Mouse (Mus musculus): ENCODE measurements around the gene Ndst2. TPM values are rescaled to one million over a fixed set of nuclear protein-coding genes. Genes with fewer than 3 reads are reported as not detected.

Ndst2 gene
- total and polyA plus RNA-seq, 3 experiments, result 72.2 to 227 (median 204) TPM

DNA sequence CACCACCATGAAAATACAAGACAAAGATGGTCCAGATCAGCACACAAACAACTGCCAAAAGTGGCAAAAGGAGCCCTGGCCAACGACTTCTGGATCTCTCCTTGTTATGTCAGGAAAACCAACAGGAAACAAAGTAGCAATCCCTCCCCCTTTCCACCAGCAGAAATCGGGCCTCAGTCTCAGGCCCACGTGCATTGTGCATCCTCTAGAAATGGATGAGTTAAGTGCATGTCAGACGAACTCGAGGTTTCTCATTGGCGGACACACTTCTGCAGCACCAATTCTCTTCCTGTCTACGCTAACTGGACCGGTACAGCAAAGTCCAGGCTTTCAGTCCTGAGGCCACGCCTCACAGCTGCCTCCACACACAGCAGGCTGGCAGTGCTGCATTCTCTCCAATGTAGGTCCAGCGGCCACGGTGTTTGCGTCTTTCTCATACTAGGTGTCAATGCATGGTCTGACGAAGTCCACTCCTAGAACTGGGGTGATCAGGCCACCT, 1.6 kb upstream of the Ndst2 start:
- peaks cover 76% of the 10 kb centered on the region for H3K36me3 ChIP-seq (replicated peaks)

DNA sequence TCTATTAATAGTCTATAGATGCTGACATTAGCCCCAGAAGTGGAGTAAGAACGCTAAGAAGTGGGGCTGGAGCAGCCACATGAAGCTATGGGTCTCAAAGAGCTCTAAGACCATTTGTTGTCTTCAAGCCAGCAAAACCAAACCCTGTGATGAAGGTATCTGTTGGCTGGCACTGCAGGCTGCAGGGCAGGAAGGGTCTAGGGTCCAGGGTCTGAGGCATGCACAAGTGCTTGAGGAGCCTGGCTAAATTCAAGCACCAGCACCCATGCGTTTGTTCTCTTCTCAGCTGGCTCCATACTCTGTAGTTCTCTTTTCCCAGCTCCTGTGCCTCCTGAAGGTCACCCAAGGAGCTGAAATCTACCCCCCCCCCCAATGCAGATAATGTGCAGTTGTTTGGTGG, 690 bp upstream of the Ndst2 start:
- no peak for DNase-seq (ENCODE audit: low spot score)
- H3K36me3 ChIP-seq (replicated peaks), result peaks cover 76% of the 10 kb centered on the region
- TF ChIP-seq GATA2 (IDR thresholded peaks at IDR 0.05; ENCODE audit: borderline replicate concordance, low read depth, low read length) (no peak), TAL1 (conservative IDR thresholded peaks at IDR 0.05; ENCODE audit: low read depth, low read length) (no peak), POLR2AphosphoS5 (IDR thresholded peaks at IDR 0.05; ENCODE audit: insufficient replicate concordance, low read depth, low read length) (no peak), CTCF (IDR thresholded peaks at IDR 0.05; ENCODE audit: low read depth, low read length) (no peak), GATA1 (IDR thresholded peaks at IDR 0.05; ENCODE audit: borderline replicate concordance, low read length) (no peak)
- no peaks in the 10 kb centered on the region for H3K9me3 ChIP-seq (replicated peaks)
- H3K4me3 ChIP-seq (ENCODE audit: low read depth, low read length), result peak overlapping the region; percentile 14; the same call in 1 of the 2 replicates
- H3K27me3 ChIP-seq (ENCODE audit: insufficient read depth, low read length), result no peaks in the 10 kb centered on the region
- no peak for ATAC-seq (ENCODE audit: extremely low read depth, insufficient number of reproducible peaks, low FRiP score, poor library complexity, severe bottlenecking)
- H3K4me1 ChIP-seq (ENCODE audit: insufficient read depth, low read depth, low read length), result peaks cover 58% of the 10 kb centered on the region

More for the DNA sequence above, 1.6 kb upstream of the Ndst2 start:
- TF ChIP-seq TAL1 (conservative IDR thresholded peaks at IDR 0.05; ENCODE audit: low read depth, low read length), result no peak
- TF ChIP-seq GATA1 (IDR thresholded peaks at IDR 0.05; ENCODE audit: borderline replicate concordance, low read length), result no peak
- no peak for TF ChIP-seq GATA2 (IDR thresholded peaks at IDR 0.05; ENCODE audit: borderline replicate concordance, low read depth, low read length)
- TF ChIP-seq POLR2AphosphoS5 (IDR thresholded peaks at IDR 0.05; ENCODE audit: insufficient replicate concordance, low read depth, low read length), result no peak
- no peak for TF ChIP-seq CTCF (IDR thresholded peaks at IDR 0.05; ENCODE audit: low read depth, low read length)
- Histone ChIP-seq H3K27me3 (ENCODE audit: insufficient read depth, low read length) (no peaks in the 10 kb centered on the region), H3K9me3 (replicated peaks) (no peaks in the 10 kb centered on the region), H3K4me3 (ENCODE audit: low read depth, low read length) (no peak overlapping the region), H3K4me1 (ENCODE audit: insufficient read depth, low read depth, low read length) (peaks cover 49% of the 10 kb centered on the region)
- ATAC-seq (ENCODE audit: extremely low read depth, insufficient number of reproducible peaks, low FRiP score, poor library complexity, severe bottlenecking) (no peak), DNase-seq (ENCODE audit: low spot score) (no peak)

DNA sequence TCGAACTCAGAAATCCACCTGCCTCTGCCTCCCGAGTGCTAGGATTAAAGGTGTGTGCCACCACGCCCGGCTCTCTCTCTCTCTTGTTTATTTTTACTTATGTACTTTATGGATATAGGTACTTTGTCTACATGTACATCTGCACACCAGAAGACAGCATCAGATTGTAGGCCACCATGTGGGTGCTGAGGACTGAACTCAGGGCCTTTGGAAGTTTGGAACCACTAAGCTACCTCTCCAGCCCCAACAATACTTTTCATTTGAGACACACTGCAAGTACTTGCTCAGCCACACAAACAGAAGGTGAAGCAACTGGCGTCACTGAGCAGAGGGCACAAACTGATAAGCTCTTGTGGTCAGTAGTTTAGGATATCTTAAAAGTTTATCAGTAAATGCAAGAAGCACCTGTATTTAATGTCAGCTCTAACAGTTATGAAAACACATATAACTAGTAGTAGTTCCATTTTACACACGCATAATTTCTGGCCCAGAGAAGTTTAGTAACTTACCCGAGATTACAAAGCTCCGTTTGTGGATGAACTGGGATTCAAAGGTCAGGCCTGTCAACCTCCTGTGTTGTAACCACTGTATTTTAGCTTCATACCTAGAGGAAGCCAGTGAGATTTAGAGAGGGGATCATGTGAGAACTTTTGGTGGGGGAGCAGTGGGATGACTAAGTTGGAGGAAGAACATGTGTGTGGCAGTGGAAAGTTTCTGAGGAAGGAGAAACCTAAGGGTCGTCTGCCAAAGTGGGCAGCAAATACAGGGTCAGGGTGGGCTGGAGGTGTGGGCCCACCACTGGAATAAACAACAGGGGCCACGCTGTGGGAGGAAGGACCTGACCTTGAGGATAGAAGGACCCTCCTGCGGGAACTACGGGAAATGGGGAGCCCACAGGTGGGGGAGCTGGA, 1.1 kb downstream of the Ndst2 start:
- DNase-seq (ENCODE audit: low spot score) (peak; percentile 60), ATAC-seq (ENCODE audit: extremely low read depth, insufficient number of reproducible peaks, low FRiP score, poor library complexity, severe bottlenecking) (peak; percentile 17)
- Histone ChIP-seq H3K27me3 (ENCODE audit: insufficient read depth, low read length) (no peaks in the 10 kb centered on the region), H3K9me3 (replicated peaks) (no peaks in the 10 kb centered on the region), H3K36me3 (replicated peaks) (peaks cover 76% of the 10 kb centered on the region), H3K4me3 (ENCODE audit: low read depth, low read length) (peak overlapping the region; percentile 96), H3K4me1 (ENCODE audit: insufficient read depth, low read depth, low read length) (peaks cover 71% of the 10 kb centered on the region)
- TF ChIP-seq GATA2 (IDR thresholded peaks at IDR 0.05; ENCODE audit: borderline replicate concordance, low read depth, low read length), result no peak
- peak; percentile 98 for TF ChIP-seq TAL1 (conservative IDR thresholded peaks at IDR 0.05; ENCODE audit: low read depth, low read length)

- ATAC-seq (ENCODE audit: extremely low read depth, insufficient number of reproducible peaks, low FRiP score, poor library complexity, severe bottlenecking), result peak; percentile 64
Observed at GRCm38 (mm10) chr14:20730853-20731602, 3.3 kb downstream of the Ndst2 start.

DNA sequence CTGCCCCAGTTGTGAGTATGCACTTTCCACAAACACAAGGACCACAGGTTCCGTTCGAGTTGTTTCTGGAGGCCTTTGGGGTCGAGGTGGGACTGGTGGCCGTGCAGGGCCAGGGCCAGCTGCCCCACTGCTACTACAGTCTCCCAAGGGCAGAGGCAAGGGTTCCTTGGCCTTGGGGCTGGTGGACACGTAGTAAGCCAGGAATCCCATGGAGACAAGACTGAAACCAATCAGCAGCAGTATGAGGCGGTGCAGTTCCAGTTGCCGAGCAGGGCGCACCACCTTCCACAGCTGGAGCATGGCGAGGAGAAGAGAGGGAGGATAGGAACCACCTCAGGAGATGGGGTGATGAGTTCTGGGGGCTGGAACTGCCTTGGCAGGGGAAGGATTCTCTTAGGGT, 4.5 kb downstream of the Ndst2 start:
- no peak for DNase-seq (ENCODE audit: low spot score)
- H3K4me1 ChIP-seq (ENCODE audit: insufficient read depth, low read depth, low read length), result peaks cover 74% of the 10 kb centered on the region
- peaks cover 74% of the 10 kb centered on the region for H3K36me3 ChIP-seq (replicated peaks)
- TF ChIP-seq GATA1 (IDR thresholded peaks at IDR 0.05; ENCODE audit: borderline replicate concordance, low read length), result no peak
- no peaks in the 10 kb centered on the region for H3K27me3 ChIP-seq (ENCODE audit: insufficient read depth, low read length)
- H3K9me3 ChIP-seq (replicated peaks), result no peaks in the 10 kb centered on the region
- no peak for ATAC-seq (ENCODE audit: extremely low read depth, insufficient number of reproducible peaks, low FRiP score, poor library complexity, severe bottlenecking)
- peak overlapping the region; percentile 96 for H3K4me3 ChIP-seq (ENCODE audit: low read depth, low read length)

More at GRCm38 (mm10) chr14:20730853-20731602, 3.3 kb downstream of the Ndst2 start:
- no peak for TF ChIP-seq CTCF (IDR thresholded peaks at IDR 0.05; ENCODE audit: low read depth, low read length)
- no peak for TF ChIP-seq POLR2AphosphoS5 (IDR thresholded peaks at IDR 0.05; ENCODE audit: insufficient replicate concordance, low read depth, low read length)
- TF ChIP-seq GATA2 (IDR thresholded peaks at IDR 0.05; ENCODE audit: borderline replicate concordance, low read depth, low read length), result no peak
- TF ChIP-seq TAL1 (conservative IDR thresholded peaks at IDR 0.05; ENCODE audit: low read depth, low read length), result no peak
- TF ChIP-seq GATA1 (IDR thresholded peaks at IDR 0.05; ENCODE audit: borderline replicate concordance, low read length), result no peak
- Histone ChIP-seq H3K4me1 (ENCODE audit: insufficient read depth, low read depth, low read length) (peaks cover 74% of the 10 kb centered on the region), H3K9me3 (replicated peaks) (no peaks in the 10 kb centered on the region), H3K27me3 (ENCODE audit: insufficient read depth, low read length) (no peaks in the 10 kb centered on the region), H3K4me3 (ENCODE audit: low read depth, low read length) (peak overlapping the region; percentile 96), H3K36me3 (replicated peaks) (peaks cover 74% of the 10 kb centered on the region)
- no peak for DNase-seq (ENCODE audit: low spot score)

GRCm38 (mm10) chr14:20725660-20726339, 8.6 kb downstream of the Ndst2 start:
- Histone ChIP-seq H3K4me3 (ENCODE audit: low read depth, low read length) (peak overlapping the region; percentile 56; the same call in 1 of the 2 replicates), H3K27me3 (ENCODE audit: insufficient read depth, low read length) (no peaks in the 10 kb centered on the region), H3K9me3 (replicated peaks) (no peaks in the 10 kb centered on the region), H3K36me3 (replicated peaks) (peaks cover 96% of the 10 kb centered on the region), H3K4me1 (ENCODE audit: insufficient read depth, low read depth, low read length) (peaks cover 94% of the 10 kb centered on the region)
- TF ChIP-seq POLR2AphosphoS5 (IDR thresholded peaks at IDR 0.05; ENCODE audit: insufficient replicate concordance, low read depth, low read length), result no peak
- no peak for TF ChIP-seq GATA2 (IDR thresholded peaks at IDR 0.05; ENCODE audit: borderline replicate concordance, low read depth, low read length)
- no peak for TF ChIP-seq CTCF (IDR thresholded peaks at IDR 0.05; ENCODE audit: low read depth, low read length)
- no peak for TF ChIP-seq GATA1 (IDR thresholded peaks at IDR 0.05; ENCODE audit: borderline replicate concordance, low read length)
- TF ChIP-seq TAL1 (conservative IDR thresholded peaks at IDR 0.05; ENCODE audit: low read depth, low read length), result no peak
- DNase-seq (ENCODE audit: low spot score) (no peak), ATAC-seq (ENCODE audit: extremely low read depth, insufficient number of reproducible peaks, low FRiP score, poor library complexity, severe bottlenecking) (no peak)
